Mouse (Mus musculus) erythroblast, embryonic 14.5 days (primary cell): ENCODE measurements around the gene Cd93. TPM values are rescaled to one million over a fixed set of nuclear protein-coding genes. Genes with fewer than 3 reads are reported as not detected.

Source experiments
- H3K27me3 ChIP-seq: 2 replicates; pipeline ENCODE4 v1.6.1; 2012; ENCODE audit warnings: inconsistent platforms; ENCODE audit not compliant: control insufficient read depth
- H3K36me3 ChIP-seq: 2 replicates; pipeline ENCODE4 v1.6.1; 2012; ENCODE audit warnings: mild to moderate bottlenecking, inconsistent platforms; ENCODE audit not compliant: control insufficient read depth
- H3K4me1 ChIP-seq: 2 replicates; pipeline ENCODE4 v1.6.1; 2012; ENCODE audit warnings: inconsistent platforms; ENCODE audit not compliant: control insufficient read depth
- H3K4me3 ChIP-seq: replicated peaks from 2 replicates; pipeline ENCODE3; 2012; ENCODE audit warnings: moderate library complexity, mild to moderate bottlenecking, inconsistent platforms
- H3K9me3 ChIP-seq: 2 replicates; pipeline ENCODE4 v1.6.1; 2012; ENCODE audit warnings: low read length, inconsistent platforms, mixed read lengths; ENCODE audit not compliant: control insufficient read depth
- GATA1 ChIP-seq: IDR thresholded peaks from 2 replicates; pipeline ENCODE4 v1.6.1; 2012; ENCODE audit warnings: low read length, inconsistent platforms, mixed read lengths
- TAL1 ChIP-seq: IDR thresholded peaks from 3 replicates; pipeline ENCODE4 v1.6.1; 2012; ENCODE audit warnings: low read length, inconsistent platforms, mixed read lengths
- polyA plus RNA-seq: library from polyadenylated mRNA; stranded (reverse); fragments of >175 nt; gene quantifications from 2 replicates; pipeline ENCODE4 v1.2.3, GENCODE M21; 2012

The Cd93 gene
- polyA plus RNA-seq, 1 experiment: 0.01 TPM

GRCm38 (mm10) chr2:148475879-148476495 is 32.6 kb upstream of the Cd93 start:
- TF ChIP-seq TAL1 (no peak), GATA1 (no peak)
- H3K36me3 ChIP-seq: no peaks in the 10 kb centered on the region
- H3K4me1 ChIP-seq: no peaks in the 10 kb centered on the region
- H3K27me3 ChIP-seq: no peaks in the 10 kb centered on the region
- H3K4me3 ChIP-seq: no peak overlapping the region
- no peaks in the 10 kb centered on the region for H3K9me3 ChIP-seq

GRCm38 (mm10) chr2:148469341-148470238 is 26.2 kb upstream of the Cd93 start:
- no peaks in the 10 kb centered on the region for H3K9me3 ChIP-seq
- H3K36me3 ChIP-seq: no peaks in the 10 kb centered on the region
- H3K4me3 ChIP-seq: no peak overlapping the region
- no peak for TF ChIP-seq TAL1
- no peaks in the 10 kb centered on the region for H3K27me3 ChIP-seq
- no peaks in the 10 kb centered on the region for H3K4me1 ChIP-seq

- Histone ChIP-seq H3K4me1 (no peaks in the 10 kb centered on the region), H3K27me3 (no peaks in the 10 kb centered on the region), H3K4me3 (no peak overlapping the region), H3K9me3 (no peaks in the 10 kb centered on the region), H3K36me3 (no peaks in the 10 kb centered on the region)
- TF ChIP-seq GATA1 (no peak), TAL1 (no peak)
Observed at GRCm38 (mm10) chr2:148467921-148468440, 24.6 kb upstream of the Cd93 start.

- H3K4me1 ChIP-seq: no peaks in the 10 kb centered on the region
- TF ChIP-seq GATA1 (no peak), TAL1 (no peak)
- no peaks in the 10 kb centered on the region for H3K36me3 ChIP-seq
- no peaks in the 10 kb centered on the region for H3K27me3 ChIP-seq
- H3K4me3 ChIP-seq: no peak overlapping the region
- no peaks in the 10 kb centered on the region for H3K9me3 ChIP-seq
Observed at GRCm38 (mm10) chr2:148455341-148455740, 12.0 kb upstream of the Cd93 start.

GRCm38 (mm10) chr2:148454014-148454542 is 10.7 kb upstream of the Cd93 start:
- Histone ChIP-seq H3K4me3 (no peak overlapping the region), H3K4me1 (no peaks in the 10 kb centered on the region), H3K9me3 (no peaks in the 10 kb centered on the region), H3K36me3 (no peaks in the 10 kb centered on the region), H3K27me3 (no peaks in the 10 kb centered on the region)
- TF ChIP-seq GATA1: no peak
- no peak for TF ChIP-seq TAL1

- no peaks in the 10 kb centered on the region for H3K9me3 ChIP-seq
- H3K36me3 ChIP-seq: no peaks in the 10 kb centered on the region
- no peak overlapping the region for H3K4me3 ChIP-seq
- TF ChIP-seq TAL1 (no peak), GATA1 (no peak)
- no peaks in the 10 kb centered on the region for H3K4me1 ChIP-seq
- H3K27me3 ChIP-seq: no peaks in the 10 kb centered on the region
Observed at GRCm38 (mm10) chr2:148453061-148453460, 9.7 kb upstream of the Cd93 start.

- no peaks in the 10 kb centered on the region for H3K27me3 ChIP-seq
- H3K4me1 ChIP-seq: no peaks in the 10 kb centered on the region
- H3K36me3 ChIP-seq: no peaks in the 10 kb centered on the region
- no peaks in the 10 kb centered on the region for H3K9me3 ChIP-seq
- no peak overlapping the region for H3K4me3 ChIP-seq
- no peak for TF ChIP-seq GATA1
- TF ChIP-seq TAL1: no peak
Observed at GRCm38 (mm10) chr2:148451498-148451897, 8.1 kb upstream of the Cd93 start.

GRCm38 (mm10) chr2:148450616-148451015 is 7.3 kb upstream of the Cd93 start:
- Histone ChIP-seq H3K36me3 (no peaks in the 10 kb centered on the region), H3K4me3 (no peak overlapping the region), H3K27me3 (no peaks in the 10 kb centered on the region), H3K9me3 (no peaks in the 10 kb centered on the region), H3K4me1 (no peaks in the 10 kb centered on the region)
- TF ChIP-seq TAL1: no peak
- no peak for TF ChIP-seq GATA1

GRCm38 (mm10) chr2:148449659-148450058 is 6.3 kb upstream of the Cd93 start:
- H3K4me3 ChIP-seq: no peak overlapping the region
- H3K27me3 ChIP-seq: no peaks in the 10 kb centered on the region
- no peaks in the 10 kb centered on the region for H3K4me1 ChIP-seq
- H3K36me3 ChIP-seq: no peaks in the 10 kb centered on the region
- no peaks in the 10 kb centered on the region for H3K9me3 ChIP-seq
- TF ChIP-seq TAL1: no peak
- no peak for TF ChIP-seq GATA1
